Mouse (Mus musculus) heart, adult 2 months (tissue): Measurements from ENCODE around the gene Gsdma2.
"Not testable (repeated sequence)": the region's sequence is repeated elsewhere in the genome, so short reads cannot be mapped to it uniquely, and the experiment has no call there.

Source experiments
- CTCF ChIP-seq: fragments of 200-600 bp; IDR thresholded peaks from 2 replicates; pipeline ENCODE4 v1.8.1; 2022; ENCODE audit warnings: antibody characterized with exemption, mild to moderate bottlenecking, moderate library complexity
- POLR2A ChIP-seq: fragments of 200-500 bp; IDR thresholded peaks from 2 replicates; pipeline ENCODE4 v1.6.1; 2011; ENCODE audit warnings: mild to moderate bottlenecking, low read depth, low read length, control low read depth; ENCODE audit not compliant: insufficient read depth

DNA sequence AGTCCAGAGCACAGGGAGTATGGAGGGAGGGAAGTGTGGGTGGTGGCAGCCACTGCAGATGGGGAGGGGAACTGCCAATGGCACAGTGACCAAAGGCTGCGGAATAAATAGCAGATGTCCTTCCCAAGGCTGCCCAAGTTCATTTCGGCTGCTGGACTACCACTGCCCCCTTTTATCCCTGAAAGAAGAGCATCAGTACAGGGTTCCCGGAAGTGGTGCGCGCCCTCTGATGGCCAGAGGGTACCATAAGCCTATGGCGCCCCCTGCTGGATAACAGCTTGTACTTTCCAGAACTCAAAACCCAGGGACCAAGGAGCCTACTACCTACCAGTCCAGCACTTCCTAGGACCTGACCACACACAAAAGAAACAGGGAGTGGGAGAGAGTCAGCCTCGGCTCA is 26.6 kb downstream of the Gsdma2 start:
- TF ChIP-seq POLR2A, result not testable (repeated sequence)
- TF ChIP-seq CTCF, result peak; percentile 62
